Mouse (Mus musculus): Measurements from ENCODE around the gene Tmem30b. TPM values are rescaled to one million over a fixed set of nuclear protein-coding genes. Genes with fewer than 3 reads are reported as not detected.
"Not testable (repeated sequence)": the region's sequence is repeated elsewhere in the genome, so short reads cannot be mapped to it uniquely, and the experiment has no call there.

Gene Tmem30b
- polyA plus RNA-seq, 2 experiments = 1.9 to 3.8 TPM

DNA sequence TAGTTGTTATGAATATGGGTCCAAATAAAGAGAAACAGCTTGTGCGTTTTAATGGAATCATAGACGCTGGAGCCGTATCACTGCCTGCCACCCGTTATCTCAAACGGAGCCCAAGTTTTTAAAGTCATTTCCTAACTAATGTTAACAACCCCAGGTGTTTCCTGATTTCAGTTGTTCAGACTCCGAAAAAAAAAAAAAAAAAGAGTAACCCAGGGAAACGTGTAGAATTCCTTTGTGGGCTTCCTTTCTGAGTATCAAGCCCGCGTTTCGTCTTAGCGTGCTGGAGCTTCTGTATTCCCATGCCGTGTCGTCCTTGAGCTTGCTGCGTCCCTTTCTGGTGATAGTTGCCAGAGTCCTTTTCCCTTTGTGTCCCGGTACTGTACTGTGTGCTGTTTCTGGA, 28.4 kb upstream of the Tmem30b start:
- H3K27me3 ChIP-seq (ENCODE audit: control insufficient read depth, insufficient read depth, low read length) = no peaks in the 10 kb centered on the region
- H3K4me2 ChIP-seq (ENCODE audit: low read depth) = peak overlapping the region; percentile 3
- DNase-seq (ENCODE audit: low read depth in 3 of 3, low spot score in 3 of 3) (no peak), ATAC-seq (ENCODE audit: insufficient read depth) (no peak)
- H3K9me3 ChIP-seq (ENCODE audit: control insufficient read depth, low read length) = no peaks in the 10 kb centered on the region
- no peak overlapping the region for H3K9ac ChIP-seq (replicated peaks)
- H3K4me1 ChIP-seq (replicated peaks; ENCODE audit: control insufficient read depth in 2 of 2, insufficient read depth in 2 of 2, low read length in 1 of 2) = peaks cover 0 to 5% of the 10 kb centered on the region in 2 experiments; a peak in 1 of 4 replicates
- H3K27ac ChIP-seq = no peak overlapping the region
- H3K36me3 ChIP-seq (replicated peaks; ENCODE audit: control insufficient read depth, insufficient read depth, low read depth) = no peaks in the 10 kb centered on the region
- TF ChIP-seq CTCF (IDR thresholded peaks at IDR 0.05; ENCODE audit: low read depth) (no peak), EP300 (IDR thresholded peaks at IDR 0.05; ENCODE audit: low read depth) (no peak)
- WGBS (ENCODE audit: insufficient replicate concordance) = 9% methylated on average over 15 of the region's 15 CpGs
- H3K4me3 ChIP-seq (ENCODE audit: insufficient read depth in 1 of 2, low read depth in 2 of 2, low read length in 2 of 2) = no peak overlapping the region

DNA sequence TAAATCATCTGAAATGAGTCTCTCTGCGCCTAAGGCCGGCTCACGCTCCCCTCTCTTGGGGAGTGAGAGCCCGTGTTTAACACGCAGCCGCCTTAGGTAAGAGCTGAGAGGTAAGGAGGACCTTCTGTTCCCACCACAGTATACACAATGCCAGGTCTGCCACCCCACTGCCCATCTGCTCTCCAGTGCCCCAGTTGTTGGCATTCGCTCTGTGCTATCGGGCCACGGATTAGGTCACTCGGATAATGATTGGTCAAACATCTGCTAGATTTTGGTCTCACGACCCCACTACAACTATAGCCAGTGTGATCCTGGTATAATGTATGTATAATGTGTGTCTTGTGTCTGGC, 19.4 kb upstream of the Tmem30b start:
- Histone ChIP-seq H3K4me3 (ENCODE audit: insufficient read depth in 1 of 2, low read depth in 2 of 2, low read length in 2 of 2) (no peak overlapping the region), H3K9me3 (ENCODE audit: control insufficient read depth, low read length) (no peaks in the 10 kb centered on the region), H3K27me3 (ENCODE audit: control insufficient read depth, insufficient read depth, low read length) (no peaks in the 10 kb centered on the region), H3K9ac (replicated peaks) (no peak overlapping the region), H3K36me3 (replicated peaks; ENCODE audit: control insufficient read depth, insufficient read depth, low read depth) (no peaks in the 10 kb centered on the region), H3K4me2 (ENCODE audit: low read depth) (no peak overlapping the region), H3K4me1 (replicated peaks; ENCODE audit: control insufficient read depth in 2 of 2, insufficient read depth in 2 of 2, low read length in 1 of 2) (no peaks in the 10 kb centered on the region), H3K27ac (no peak overlapping the region)
- WGBS (ENCODE audit: insufficient replicate concordance) = 62% methylated on average over 11 of the region's 11 CpGs
- ATAC-seq (ENCODE audit: insufficient read depth) (no peak), DNase-seq (ENCODE audit: low read depth in 3 of 3, low spot score in 3 of 3) (no peak)
- TF ChIP-seq EP300 (IDR thresholded peaks at IDR 0.05; ENCODE audit: low read depth) = no peak
- no peak for TF ChIP-seq CTCF (IDR thresholded peaks at IDR 0.05; ENCODE audit: low read depth)

DNA sequence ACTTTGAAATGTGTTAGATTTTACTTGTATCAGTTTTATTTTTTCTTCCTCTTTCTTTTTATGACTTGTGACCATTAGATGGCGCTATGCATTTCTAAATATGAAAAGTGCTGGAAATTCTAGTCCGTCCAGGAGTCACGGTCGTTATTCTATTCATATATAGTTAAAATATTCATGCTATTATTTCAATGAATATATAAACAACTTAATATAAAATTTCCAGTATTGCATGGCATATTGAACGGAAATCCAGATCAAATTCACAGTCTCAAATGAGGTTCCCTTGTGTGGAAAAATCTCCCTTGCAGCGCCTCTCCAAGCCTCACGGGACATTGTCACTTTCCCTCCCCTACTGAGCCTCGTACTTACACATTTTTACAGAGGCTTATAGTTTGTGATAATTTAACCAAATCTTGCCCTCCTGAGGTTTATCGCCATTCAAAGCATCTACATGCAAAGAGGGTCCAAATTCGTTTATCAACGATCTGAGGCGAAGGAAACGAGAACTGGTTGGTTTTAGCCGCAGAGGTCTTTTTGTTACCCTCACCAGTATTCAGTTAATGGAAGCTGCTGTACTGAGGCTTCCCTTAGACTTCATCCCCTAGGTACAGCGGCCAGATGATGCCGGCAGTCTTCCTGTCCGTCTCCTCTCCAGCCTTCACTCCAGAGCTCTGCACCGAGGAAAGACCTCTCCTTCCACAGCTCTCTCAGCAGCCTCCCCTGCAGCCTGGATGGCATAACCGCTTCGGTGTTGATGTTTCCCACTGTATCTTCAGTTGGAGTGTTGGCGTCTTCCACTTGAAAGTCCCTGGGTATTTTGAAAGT, 18.8 kb upstream of the Tmem30b start:
- TF ChIP-seq EP300 (IDR thresholded peaks at IDR 0.05; ENCODE audit: low read depth) = no peak
- TF ChIP-seq CTCF (IDR thresholded peaks at IDR 0.05; ENCODE audit: low read depth) = peak; percentile 12; the same call in 1 of the 2 replicates
- DNase-seq (ENCODE audit: low read depth in 3 of 3, low spot score in 3 of 3) = peak in 1 of 3 experiments; percentile 17

DNA sequence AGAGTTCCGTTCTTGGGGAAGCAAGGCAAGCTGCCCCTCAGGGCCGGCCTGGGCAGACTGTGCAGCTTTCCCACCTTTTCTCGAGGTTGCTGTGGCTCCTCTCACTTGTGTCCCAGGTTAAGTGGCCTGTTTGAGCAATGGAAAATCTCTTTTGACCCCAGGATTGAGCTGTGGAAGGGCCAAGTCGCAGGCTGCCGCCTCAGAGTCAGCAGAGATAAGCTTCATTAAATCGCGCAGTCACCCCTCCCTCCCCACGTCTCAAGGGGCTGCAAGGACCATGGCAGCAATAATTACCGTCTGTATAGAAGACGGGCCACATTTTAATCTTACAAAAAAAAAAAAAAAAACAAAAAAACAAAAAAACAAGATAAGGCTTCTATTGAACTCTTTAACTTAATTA, 18.0 kb upstream of the Tmem30b start:
- no peaks in the 10 kb centered on the region for H3K27me3 ChIP-seq (ENCODE audit: control insufficient read depth, insufficient read depth, low read length)
- H3K4me2 ChIP-seq (ENCODE audit: low read depth) = no peak overlapping the region
- TF ChIP-seq EP300 (IDR thresholded peaks at IDR 0.05; ENCODE audit: low read depth) (no peak), CTCF (IDR thresholded peaks at IDR 0.05; ENCODE audit: low read depth) (no peak)
- ATAC-seq (ENCODE audit: insufficient read depth) (no peak), DNase-seq (ENCODE audit: low read depth in 3 of 3, low spot score in 3 of 3) (no peak)
- no peak overlapping the region for H3K4me3 ChIP-seq (ENCODE audit: insufficient read depth in 1 of 2, low read depth in 2 of 2, low read length in 2 of 2)
- H3K36me3 ChIP-seq (replicated peaks; ENCODE audit: control insufficient read depth, insufficient read depth, low read depth) = no peaks in the 10 kb centered on the region
- no peaks in the 10 kb centered on the region for H3K9me3 ChIP-seq (ENCODE audit: control insufficient read depth, low read length)
- 20% methylated on average over 10 of the region's 10 CpGs for WGBS (ENCODE audit: insufficient replicate concordance)
- no peak overlapping the region for H3K27ac ChIP-seq
- H3K9ac ChIP-seq (replicated peaks) = no peak overlapping the region
- no peaks in the 10 kb centered on the region for H3K4me1 ChIP-seq (replicated peaks; ENCODE audit: control insufficient read depth in 2 of 2, insufficient read depth in 2 of 2, low read length in 1 of 2)

More for the DNA sequence above, 18.8 kb upstream of the Tmem30b start:
- H3K27ac ChIP-seq = no peak overlapping the region
- peak overlapping the region; percentile 4 to 19; a peak in 2 of 4 replicates for H3K4me3 ChIP-seq (ENCODE audit: insufficient read depth in 1 of 2, low read depth in 2 of 2, low read length in 2 of 2)
- ATAC-seq (ENCODE audit: insufficient read depth) = no peak
- 9% methylated on average over 21 of the region's 21 CpGs for WGBS (ENCODE audit: insufficient replicate concordance)
- H3K27me3 ChIP-seq (ENCODE audit: control insufficient read depth, insufficient read depth, low read length) = no peaks in the 10 kb centered on the region
- no peak overlapping the region for H3K9ac ChIP-seq (replicated peaks)
- no peaks in the 10 kb centered on the region for H3K36me3 ChIP-seq (replicated peaks; ENCODE audit: control insufficient read depth, insufficient read depth, low read depth)
- H3K4me2 ChIP-seq (ENCODE audit: low read depth) = peak overlapping the region; percentile 49
- no peaks in the 10 kb centered on the region for H3K4me1 ChIP-seq (replicated peaks; ENCODE audit: control insufficient read depth in 2 of 2, insufficient read depth in 2 of 2, low read length in 1 of 2)
- no peaks in the 10 kb centered on the region for H3K9me3 ChIP-seq (ENCODE audit: control insufficient read depth, low read length)

DNA sequence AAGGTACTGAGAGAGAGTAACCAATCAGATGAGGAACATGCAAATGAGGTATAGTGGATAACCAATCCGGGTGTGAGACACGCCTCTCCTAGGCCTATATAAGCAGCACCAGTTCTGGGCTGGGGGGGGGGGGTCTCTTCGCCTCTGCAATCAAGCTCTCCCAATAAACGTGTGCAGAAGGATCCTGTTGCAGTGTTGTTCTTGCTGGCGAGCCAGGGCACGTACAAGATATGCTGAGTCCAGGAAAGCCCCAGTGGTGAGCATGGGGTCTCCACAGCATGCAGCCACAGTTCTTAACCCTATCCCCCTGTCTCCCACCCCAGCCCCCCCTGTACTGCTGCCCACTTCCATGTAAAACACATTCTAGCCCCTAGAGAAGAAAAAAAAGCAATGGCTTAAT, 16.9 kb upstream of the Tmem30b start:
- not testable (repeated sequence) for H3K4me1 ChIP-seq (replicated peaks; ENCODE audit: control insufficient read depth in 2 of 2, insufficient read depth in 2 of 2, low read length in 1 of 2); H3K27me3 ChIP-seq (ENCODE audit: control insufficient read depth, insufficient read depth, low read length); H3K36me3 ChIP-seq (replicated peaks; ENCODE audit: control insufficient read depth, insufficient read depth, low read depth); ATAC-seq (ENCODE audit: insufficient read depth); H3K4me3 ChIP-seq (ENCODE audit: insufficient read depth in 1 of 2, low read depth in 2 of 2, low read length in 2 of 2); H3K9ac ChIP-seq (replicated peaks); DNase-seq (ENCODE audit: low read depth in 3 of 3, low spot score in 3 of 3); H3K4me2 ChIP-seq (ENCODE audit: low read depth); H3K27ac ChIP-seq; H3K9me3 ChIP-seq (ENCODE audit: control insufficient read depth, low read length)
- 61% methylated on average over 6 of the region's 6 CpGs for WGBS (ENCODE audit: insufficient replicate concordance)
